Mouse (Mus musculus) heart, postnatal 10 days (tissue): ENCODE measurements around the gene Tfr2. TPM values are rescaled to one million over a fixed set of nuclear protein-coding genes. Genes with fewer than 3 reads are reported as not detected.
"Not testable (repeated sequence)": the region's sequence is repeated elsewhere in the genome, so short reads cannot be mapped to it uniquely, and the experiment has no call there.

Source experiments
- DNase-seq, 2 experiments: peaks; one replicate each; pipeline ENCODE4 v3.0.0; 2021
- intact Hi-C: fragments of 180-260 bp; cut with DNase I; formaldehyde crosslinking; loops from one replicate; pipeline ENCODE4 v1.15.1; 2025
- microRNA-seq, 2 experiments: library from miRNA; unstranded; fragments of <30 nt; microRNA quantifications; one replicate each; pipeline ENCODE4 v1.2.0; 2022
- total RNA-seq, 2 experiments: library from RNA; stranded (reverse); gene quantifications; 2 replicates each; pipeline ENCODE4 v1.2.3; 2021

The Tfr2 gene
- total RNA-seq, 2 experiments from 2014 or later: not detected

DNA sequence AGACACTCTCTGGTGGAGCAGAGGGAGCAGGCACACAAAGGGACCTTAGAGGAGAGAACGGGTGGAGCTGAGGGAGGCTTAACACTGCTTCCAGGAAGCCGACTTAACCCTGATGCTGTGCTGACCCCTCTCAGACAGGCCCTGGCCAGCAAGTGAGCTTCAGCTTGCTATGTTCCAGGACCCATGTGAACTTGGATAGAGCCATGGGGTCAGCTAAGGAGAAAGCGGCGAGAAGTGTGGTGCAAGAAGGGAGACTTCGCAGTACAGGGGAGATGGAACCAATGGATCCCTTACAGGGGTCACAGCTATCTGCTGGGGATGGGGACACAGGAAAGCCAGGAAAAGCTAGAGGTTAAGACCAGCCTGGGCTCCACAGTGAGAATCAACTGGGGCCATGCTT is 43.4 kb downstream of the Tfr2 start:
- DNase-seq: peak in 1 of 2 experiments; percentile 21
- intact Hi-C loops: no loop called here

- peak in 1 of 2 experiments; percentile 34 for DNase-seq
- intact Hi-C loops: no loop called here
Measured at GRCm38 (mm10) chr5:137613550-137613949, 43.9 kb downstream of the Tfr2 start, which contains the start of gene Pcolce. TSS of gene Pcolce (minus strand) at chr5:137613784.

GRCm38 (mm10) chr5:137614921-137615320 is 45.3 kb downstream of the Tfr2 start:
- intact Hi-C loops: not testable (repeated sequence)

DNA sequence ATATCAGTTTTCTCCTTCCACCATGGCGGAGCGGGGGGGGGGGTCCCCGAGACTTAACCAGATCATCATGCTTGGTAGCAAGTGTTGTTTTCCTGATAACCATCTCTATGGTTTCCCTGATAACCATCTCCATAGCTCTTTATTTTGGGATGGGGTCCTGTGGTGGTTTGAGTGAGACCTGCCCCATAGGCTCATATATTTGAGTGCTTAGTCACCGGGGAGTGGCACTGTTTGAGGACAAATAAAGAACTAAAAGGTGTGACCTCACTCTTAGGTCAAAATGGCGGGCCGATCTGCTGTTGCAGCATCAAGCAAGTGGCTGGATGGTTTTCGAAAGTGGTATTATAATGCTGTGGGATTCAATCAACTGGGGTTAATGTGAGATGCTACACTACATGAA is 45.7 kb downstream of the Tfr2 start:
- DNase-seq: no peak
- intact Hi-C loops: no loop called here

More at GRCm38 (mm10) chr5:137614921-137615320, 45.3 kb downstream of the Tfr2 start:
- DNase-seq: not testable (repeated sequence)

DNA sequence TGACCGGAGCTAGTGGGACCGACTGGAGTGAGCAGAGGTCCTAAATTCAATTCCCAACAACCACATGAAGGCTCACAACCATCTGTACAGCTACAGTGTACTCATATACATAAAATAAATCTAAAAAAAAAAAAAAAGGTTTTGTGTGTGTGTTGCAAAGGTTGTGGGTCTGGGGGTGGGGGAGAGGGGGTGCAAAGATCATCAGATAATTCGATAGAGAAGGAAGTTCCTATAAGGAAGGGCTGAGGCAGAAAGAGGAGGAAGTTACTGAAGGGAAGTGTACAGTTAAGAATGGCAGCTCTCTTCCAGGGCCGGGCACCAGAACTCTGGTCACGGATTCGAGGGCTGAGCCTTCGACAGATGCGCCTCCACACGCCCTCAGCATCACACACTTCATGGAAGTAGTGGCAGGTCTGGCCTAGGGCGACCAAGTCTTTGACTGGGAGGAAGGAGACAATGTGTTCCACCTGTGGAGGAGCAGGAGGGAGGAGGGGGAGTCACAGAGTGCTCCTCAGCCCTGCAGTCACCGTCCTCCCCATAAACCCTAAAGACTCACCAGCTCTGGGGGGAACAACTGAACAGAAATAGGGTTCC is 54.4 kb downstream of the Tfr2 start:
- no peak for DNase-seq
- intact Hi-C loops: no loop called here

DNA sequence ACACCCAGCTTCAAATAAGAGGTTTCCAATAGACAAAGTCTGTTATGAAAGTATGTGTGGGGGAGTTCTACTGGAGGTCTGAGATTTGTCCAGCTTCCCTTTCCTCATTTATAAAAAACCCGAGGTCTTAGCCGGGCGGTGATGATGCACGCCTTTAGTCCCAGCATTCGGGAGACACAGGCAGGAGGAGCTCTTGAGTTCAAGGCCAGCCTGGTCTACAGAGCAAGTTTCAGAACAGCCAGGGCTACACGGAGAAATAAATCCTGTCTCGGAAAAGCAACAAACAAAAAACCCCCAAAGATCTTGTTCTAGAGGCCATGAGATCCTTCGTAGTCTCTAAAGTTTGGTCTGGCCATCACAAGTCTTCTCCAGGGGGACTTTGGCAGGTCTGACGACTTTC is 58.4 kb downstream of the Tfr2 start:
- intact Hi-C loops: loop anchor here (5.0 kb wide), 1 partner anchor 96 kb away; the partner anchor contains the start of genes Epo and Gnb2
- DNase-seq: peak in 1 of 2 experiments; percentile 53

DNA sequence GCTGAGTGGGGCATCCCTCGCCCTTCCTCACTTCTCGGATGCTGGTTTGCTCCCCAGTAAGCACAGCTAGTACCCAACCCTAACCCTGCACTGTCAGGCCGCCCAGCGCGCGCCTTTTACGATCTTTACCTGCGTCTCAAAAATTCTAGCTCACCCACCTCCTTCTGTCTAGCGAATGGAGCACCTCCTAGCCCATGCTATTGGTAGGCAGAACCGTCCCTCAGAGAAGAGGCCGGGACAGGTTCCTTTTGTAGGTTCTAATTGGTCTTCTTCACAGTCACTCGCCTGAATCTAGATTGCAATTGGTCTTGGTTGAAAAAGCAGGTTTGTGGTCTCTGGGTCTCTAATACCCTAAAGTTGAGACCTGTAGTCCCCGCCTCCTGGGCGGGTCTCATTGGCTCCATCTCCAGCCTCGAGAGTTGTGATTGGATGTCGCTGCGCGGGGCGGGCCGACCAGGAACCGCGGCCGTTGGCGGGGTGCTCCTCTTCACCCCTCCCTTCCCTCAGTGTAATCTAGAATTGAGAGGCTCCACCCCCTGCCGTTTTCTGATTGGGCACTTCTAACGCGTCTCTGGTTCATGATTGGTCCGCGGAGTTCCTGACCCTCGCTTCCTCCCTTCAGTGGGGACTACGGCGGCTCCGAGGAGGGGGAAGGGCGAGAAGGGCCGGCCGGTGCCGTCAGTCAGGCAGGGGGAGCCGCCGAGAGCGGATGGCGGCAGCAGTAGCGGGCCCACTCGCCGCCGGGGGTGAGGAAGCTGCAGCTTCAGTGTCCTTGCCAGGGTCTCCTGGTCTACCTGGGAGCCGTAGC is 59.1 kb downstream of the Tfr2 start, which contains the start of the genes Fbxo24, Lrch4 and Gm20605:
TSS of gene Fbxo24 (minus strand) at position 505 of the 808 bp plus-strand sequence.
TSS of gene Lrch4 (plus strand) at position 624 of the 808 bp plus-strand sequence.
TSS of gene Gm20605 (plus strand) at position 678 of the 808 bp plus-strand sequence.
- peak; percentile 99 to 100 for DNase-seq
- intact Hi-C loops: loop anchor here (5.0 kb wide), 1 partner anchor 96 kb away; the partner anchor contains the start of genes Epo and Gnb2

DNA sequence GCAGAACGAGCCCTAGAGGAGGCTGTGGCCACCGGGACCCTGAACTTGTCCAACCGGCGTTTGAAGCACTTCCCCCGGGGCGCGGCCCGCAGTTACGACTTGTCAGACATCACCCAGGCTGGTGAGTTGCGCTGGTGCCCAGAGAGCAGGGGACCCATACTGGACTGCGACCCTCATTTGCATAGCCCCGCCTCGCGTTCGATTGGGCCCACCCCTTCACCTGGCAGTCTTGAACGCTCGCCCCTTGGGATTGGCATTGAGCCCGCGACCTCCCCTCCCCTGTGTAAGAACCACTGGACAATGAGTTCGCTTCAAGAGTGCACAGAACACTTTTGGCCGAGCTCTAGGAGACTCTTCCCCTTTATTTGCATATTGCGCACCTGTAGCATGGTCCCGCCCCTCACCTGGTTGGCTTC is 59.7 kb downstream of the Tfr2 start:
- intact Hi-C loops: loop anchor here (5.0 kb wide), 1 partner anchor 97 kb away; the partner anchor contains the start of genes Epo and Gnb2
- DNase-seq: no peak

DNA sequence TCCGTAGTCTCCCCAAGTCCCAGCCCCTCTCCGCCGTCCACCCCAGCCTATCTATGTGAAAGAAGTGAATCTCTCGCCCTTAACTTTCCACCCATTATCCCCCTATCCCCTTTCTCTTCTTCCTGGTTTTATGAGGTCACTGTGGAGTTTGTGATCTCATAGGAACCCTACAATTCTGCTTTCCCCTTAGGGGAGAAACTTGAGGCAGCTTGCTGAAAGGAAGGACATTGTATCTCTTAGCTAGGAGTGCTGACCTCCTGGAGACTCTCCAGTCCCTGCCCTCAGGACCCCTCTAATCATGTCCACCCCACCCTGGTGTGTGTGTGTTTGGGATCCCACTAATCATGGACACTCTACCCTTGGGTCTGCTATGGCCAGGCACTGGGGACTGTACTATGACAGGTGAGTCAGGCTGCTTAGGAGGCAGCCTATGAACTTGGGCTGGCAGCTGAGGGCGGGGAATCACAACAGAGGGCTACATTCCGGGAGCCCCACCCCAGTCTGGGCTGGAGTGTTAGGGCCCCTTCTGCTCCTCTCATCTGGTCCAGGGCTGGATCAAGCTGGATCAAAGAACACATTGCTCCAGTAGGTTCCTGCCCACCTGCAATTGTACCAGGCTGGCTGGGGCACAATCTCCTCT is 60.4 kb downstream of the Tfr2 start:
- intact Hi-C loops: loop anchor here (2.0 to 5.0 kb wide), 2 partner anchors 29 to 98 kb away; partner anchors contain the start of genes Epo, Gnb2 and Mospd3
- DNase-seq: peak in 1 of 2 experiments; percentile 36

DNA sequence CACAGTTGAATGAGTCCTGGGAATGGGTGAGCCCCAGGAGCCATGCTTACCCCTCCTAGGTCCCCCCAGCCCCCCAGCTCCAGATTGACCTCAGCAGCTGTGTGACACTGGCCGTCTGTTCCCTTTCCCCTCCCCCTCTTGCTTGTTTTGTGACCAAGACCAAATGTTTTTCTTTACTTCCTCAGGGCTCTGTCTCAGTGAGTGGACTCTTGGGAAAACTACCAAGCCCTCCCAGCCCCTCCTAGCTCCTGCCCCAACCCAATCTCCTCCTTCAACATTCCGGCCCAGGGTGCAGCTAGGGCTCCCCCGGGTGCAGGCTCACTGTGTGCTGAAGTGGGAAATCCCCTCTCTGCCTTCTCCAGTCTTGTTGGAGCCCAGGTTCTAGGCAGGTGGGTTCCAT is 61.0 kb downstream of the Tfr2 start:
- intact Hi-C loops: loop anchor here (2.0 kb wide), 1 partner anchor 30 kb away; the partner anchor contains the start of gene Mospd3

GRCm38 (mm10) chr5:137631171-137631570 is 61.5 kb downstream of the Tfr2 start:
- intact Hi-C loops: loop anchor here (2.0 kb wide), 1 partner anchor 30 kb away; the partner anchor contains the start of gene Mospd3
- DNase-seq: peak; percentile 52 to 58

More for the DNA sequence above, 61.0 kb downstream of the Tfr2 start:
- DNase-seq: peak; percentile 55 to 58

DNA sequence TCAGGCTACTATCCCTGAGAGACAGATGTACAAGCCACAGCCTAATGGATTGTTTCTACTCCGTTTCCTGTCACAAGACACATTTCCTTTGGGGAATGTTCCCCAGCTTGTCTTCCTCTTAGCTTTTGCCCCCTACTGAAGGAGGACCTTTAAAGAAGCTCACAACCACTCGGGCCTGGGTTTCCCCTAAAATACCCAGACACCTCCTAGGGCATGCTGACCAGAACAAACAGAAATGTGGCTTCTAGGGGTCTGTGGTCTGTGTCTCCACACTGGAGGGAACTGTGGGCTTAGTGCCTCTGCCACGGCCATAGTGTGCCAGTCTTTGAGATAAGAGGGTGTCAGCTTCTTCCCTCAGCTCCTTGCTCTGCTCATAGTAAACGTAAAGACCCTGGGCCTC is 62.0 kb downstream of the Tfr2 start:
- intact Hi-C loops: loop anchor here (2.0 kb wide), 1 partner anchor 31 kb away; the partner anchor contains the start of gene Mospd3
- no peak for DNase-seq

DNA sequence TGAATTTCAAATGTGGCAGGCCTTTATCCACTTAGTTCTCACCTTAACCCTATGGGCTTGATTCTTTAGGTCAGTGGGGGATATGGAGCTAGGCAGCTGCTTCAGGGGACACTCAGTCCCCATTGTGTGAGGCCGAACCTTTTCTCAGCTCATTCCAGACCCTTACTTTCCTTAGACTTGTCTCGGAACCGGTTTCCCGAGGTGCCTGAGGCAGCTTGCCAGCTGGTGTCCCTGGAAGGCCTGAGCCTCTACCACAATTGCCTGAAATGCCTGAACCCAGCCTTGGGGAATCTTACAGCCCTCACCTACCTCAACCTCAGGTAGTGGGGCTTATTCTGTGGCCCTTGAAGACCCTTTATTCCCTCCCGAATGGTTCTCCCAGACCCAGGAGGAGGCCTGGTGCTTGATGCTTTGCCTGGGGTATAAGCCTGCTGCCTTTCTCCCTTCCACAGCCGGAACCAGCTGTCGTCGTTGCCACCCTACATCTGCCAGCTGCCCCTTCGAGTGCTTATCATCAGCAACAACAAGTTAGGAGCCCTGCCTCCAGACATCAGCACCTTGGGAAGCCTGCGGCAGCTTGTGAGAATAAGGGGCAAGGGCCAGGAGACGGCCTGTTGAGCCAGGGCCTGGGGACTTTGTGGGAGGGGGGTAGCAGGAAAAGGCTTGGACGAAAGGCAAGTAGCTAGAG is 63.9 kb downstream of the Tfr2 start:
- intact Hi-C loops: no loop called here
- no peak for DNase-seq

Small RNA genes lying within 50 kb of the gene (microRNA-seq; reads per million reads assigned to microRNA genes)
- 0.70 to 0.95 reads per million in 2 experiments for gene Mir6418

Other genes with a start within 250 kb of the Tfr2 start
- 1 to 10 TPM; 4.4 to 5.4 TPM for gene Slc12a9, start 236.2 kb upstream of the Tfr2 start, total RNA-seq
- gene Ephb4, start 219.7 kb upstream of the Tfr2 start, total RNA-seq: 100 to 1,000 TPM; 103 to 111 TPM
- gene Zan, start 92.8 kb upstream of the Tfr2 start, total RNA-seq: under 1 TPM in 1 of 2 experiments, not detected in 1; 0.10 TPM
- 10 to 100 TPM; 16.6 to 19.2 TPM for gene Pop7, start 67.3 kb upstream of the Tfr2 start, total RNA-seq
- gene Gigyf1, start 51.3 kb upstream of the Tfr2 start, total RNA-seq: 10 to 100 TPM; 29.6 to 33.8 TPM
- not detected for gene Epo, start 36.6 kb upstream of the Tfr2 start, total RNA-seq
- 100 to 1,000 TPM; 481 to 484 TPM for gene Gnb2, start 36.3 kb upstream of the Tfr2 start, total RNA-seq
- not detected for gene Actl6b, start 16.3 kb upstream of the Tfr2 start, total RNA-seq
- gene Mospd3, start 31.2 kb downstream of the Tfr2 start, total RNA-seq: 10 to 100 TPM; 25.1 to 31.4 TPM
- 100 to 1,000 TPM; 127 to 142 TPM for gene Pcolce, start 43.9 kb downstream of the Tfr2 start, total RNA-seq
- gene Fbxo24, start 59.2 kb downstream of the Tfr2 start, total RNA-seq: under 1 TPM; 0.20 to 0.29 TPM
- gene Lrch4, start 59.3 kb downstream of the Tfr2 start, total RNA-seq: 10 to 100 TPM; 20.2 to 21.7 TPM
- gene Gm20605, start 59.3 kb downstream of the Tfr2 start, total RNA-seq: 1 to 10 TPM; 5.0 to 5.9 TPM
- gene Sap25, start 71.5 kb downstream of the Tfr2 start, total RNA-seq: 1 to 10 TPM; 3.2 to 3.9 TPM
- gene Irs3, start 75.9 kb downstream of the Tfr2 start, total RNA-seq: under 1 TPM; 0.24 to 0.35 TPM
- gene Agfg2, start 114.9 kb downstream of the Tfr2 start, total RNA-seq: 10 to 100 TPM; 11.8 to 14.0 TPM
- 1 to 10 TPM; 1.6 to 1.7 TPM for gene Nyap1, start 171.8 kb downstream of the Tfr2 start, total RNA-seq
- 100 to 1,000 TPM; 279 to 287 TPM for gene Tsc22d4, start 175.9 kb downstream of the Tfr2 start, total RNA-seq
- 10 to 100 TPM; 13.4 to 17.4 TPM for gene Ppp1r35, start 209.0 kb downstream of the Tfr2 start, total RNA-seq
- 10 to 100 TPM; 26.2 to 41.3 TPM for gene Mepce, start 217.8 kb downstream of the Tfr2 start, total RNA-seq
- gene Zcwpw1, start 218.0 kb downstream of the Tfr2 start, total RNA-seq: 1 to 10 TPM; 2.8 to 3.1 TPM